Mouse (Mus musculus): ENCODE results near the gene Tmem52b.

Gene Tmem52b

DNA sequence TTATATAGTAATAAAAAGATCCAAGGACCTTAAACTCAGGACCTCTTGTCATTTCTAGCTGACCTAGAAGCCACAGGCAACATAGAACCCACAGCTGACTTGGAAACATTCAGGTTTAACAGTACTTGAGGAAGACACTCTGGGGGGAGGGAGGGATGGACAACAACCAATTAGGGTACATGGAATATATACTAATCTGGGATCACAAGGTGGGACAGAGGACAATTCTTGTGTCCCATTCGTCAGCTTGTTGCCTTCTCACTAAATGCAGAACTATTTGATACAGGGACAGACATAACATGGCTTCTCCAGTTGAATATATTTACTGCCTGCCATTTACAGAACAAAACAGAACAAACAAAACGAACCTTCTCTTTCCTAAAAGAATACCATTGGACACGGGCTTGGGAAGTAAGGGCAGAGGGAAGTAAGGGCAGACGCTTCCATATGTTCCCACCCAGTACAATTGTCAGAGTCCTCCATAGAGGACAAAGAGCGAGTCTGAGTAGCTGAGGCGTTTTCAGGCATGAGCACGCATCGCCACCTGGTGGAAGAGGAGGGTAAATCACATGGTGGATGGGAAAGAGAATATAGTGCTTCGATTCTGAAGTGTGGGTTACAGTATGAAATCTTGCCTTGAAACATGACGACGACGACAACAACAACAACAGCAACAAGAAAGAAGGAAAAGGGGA lies 46.7 kb downstream of the Tmem52b start:
- in situ Hi-C loops (cut with MboI; ENCODE audit: low pct_unique_long_range_greater_than_20kb in 1 of 2, low sequenced_read_pairs in 2 of 2, unreplicated experiment in 1 of 2): no loop called here

DNA sequence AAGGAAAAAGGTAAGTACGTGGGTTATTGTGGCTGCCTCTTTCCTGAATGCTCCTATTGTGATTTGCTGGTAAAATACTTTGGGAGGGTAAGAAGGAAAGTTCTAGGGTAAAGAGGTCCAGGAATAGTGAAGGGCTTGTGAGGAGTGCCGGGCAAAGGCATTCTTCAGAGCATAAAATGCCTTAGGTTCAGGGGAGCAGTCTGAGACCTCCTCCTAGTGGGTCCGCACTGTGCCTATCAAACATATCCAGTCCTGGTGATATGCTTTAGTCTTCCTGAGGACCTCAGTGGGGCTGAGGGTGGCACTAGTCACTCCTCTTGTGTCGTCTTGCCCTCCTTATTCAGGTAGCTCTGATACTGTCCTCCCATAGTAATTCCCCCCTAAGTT lies 47.3 kb downstream of the Tmem52b start:
- in situ Hi-C loops (cut with MboI; ENCODE audit: low pct_unique_long_range_greater_than_20kb in 1 of 2, low sequenced_read_pairs in 2 of 2, unreplicated experiment in 1 of 2): no loop called here

DNA sequence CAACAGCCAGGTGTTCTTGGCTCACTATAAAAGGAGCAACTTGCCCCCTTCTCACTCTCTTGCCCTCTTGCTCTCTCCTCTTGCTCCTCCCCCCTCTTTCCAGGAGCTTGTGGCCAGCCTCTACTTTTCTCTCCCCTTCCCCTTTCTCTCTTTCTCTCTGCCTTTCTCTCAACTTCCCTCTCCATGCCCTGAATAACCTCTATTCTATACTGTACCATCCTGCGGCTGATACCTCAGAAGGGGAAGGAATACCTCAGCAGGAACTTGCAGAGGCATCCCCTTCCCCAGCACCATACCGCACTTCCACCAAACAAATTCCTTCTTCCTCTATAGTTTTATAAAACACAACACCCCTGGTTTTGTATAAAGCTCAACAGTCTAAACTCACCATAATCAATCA lies 52.9 kb downstream of the Tmem52b start:
- in situ Hi-C loops (cut with MboI; ENCODE audit: low pct_unique_long_range_greater_than_20kb in 1 of 2, low sequenced_read_pairs in 2 of 2, unreplicated experiment in 1 of 2): no loop called here

Measured in mouse embryonic stem cell (cell line).